Mouse (Mus musculus) liver, embryonic 16.5 days (tissue): ENCODE data around the gene Tshz3. TPM values are rescaled to one million over a fixed set of nuclear protein-coding genes. Genes with fewer than 3 reads are reported as not detected.

Experiments used
- ATAC-seq: fragments of 200-750 bp; cut with Nextera tagmentation; 2 replicates; pipeline ENCODE4 v1.8.0; 2017; ENCODE audit warnings: low read depth, mild to moderate bottlenecking, moderate number of reproducible peaks, moderate library complexity
- H3K27ac ChIP-seq: fragments of 300-500 bp; sonication (generic); 2 replicates; pipeline ENCODE4 v1.5.1; 2014; ENCODE audit warnings: mild to moderate bottlenecking, low read length
- H3K27me3 ChIP-seq: fragments of 300-500 bp; sonication (generic); 2 replicates; pipeline ENCODE4 v1.6.1; 2014; ENCODE audit warnings: low read depth, low read length, mixed read lengths; ENCODE audit not compliant: control insufficient read depth, insufficient read depth
- H3K36me3 ChIP-seq: fragments of 300-500 bp; sonication (generic); 2 replicates; pipeline ENCODE4 v1.6.1; 2014; ENCODE audit warnings: mild to moderate bottlenecking; ENCODE audit not compliant: control insufficient read depth, insufficient read depth
- H3K4me1 ChIP-seq: fragments of 300-500 bp; sonication (generic); 2 replicates; pipeline ENCODE4 v1.6.1; 2014; ENCODE audit warnings: low read depth, low read length, mixed read lengths; ENCODE audit not compliant: control insufficient read depth
- H3K4me2 ChIP-seq: fragments of 300-500 bp; sonication (generic); 2 replicates; pipeline ENCODE4 v1.6.1; 2014; ENCODE audit warnings: low read depth, low read length, mixed read lengths
- H3K4me3 ChIP-seq: fragments of 300-500 bp; sonication (generic); 2 replicates; pipeline ENCODE4 v1.5.1; 2014; ENCODE audit warnings: low read depth, mild to moderate bottlenecking, low read length
- H3K9ac ChIP-seq: fragments of 300-500 bp; sonication (generic); 2 replicates; pipeline ENCODE4 v1.6.1; 2014; ENCODE audit warnings: low read depth, low read length
- H3K9me3 ChIP-seq: fragments of 300-500 bp; sonication (generic); replicated peaks from 2 replicates; pipeline ENCODE4 v1.6.1; 2016; ENCODE audit warnings: low read length; ENCODE audit not compliant: control insufficient read depth
- WGBS: fragments of 180-500 bp; shearing (Covaris S2); extraction: QIAGEN DNeasy Blood & Tissue Kit; methylation state at CpG from one replicate; pipeline ENCODE4 v1.1.7; 2014; ENCODE audit not compliant: insufficient replicate concordance; 5-methylcytosine and 5-hydroxymethylcytosine counted together
- polyA plus RNA-seq: library from polyadenylated mRNA; unstranded; fragments of >200 nt; fragmentation: Nextera tagmentation; extraction: Ambion mirVana; gene quantifications from 2 replicates; pipeline ENCODE4 v1.2.1, GENCODE M21; 2015

Tshz3 gene
- polyA plus RNA-seq: 0.61 and 0.67 TPM in 2 replicates

DNA sequence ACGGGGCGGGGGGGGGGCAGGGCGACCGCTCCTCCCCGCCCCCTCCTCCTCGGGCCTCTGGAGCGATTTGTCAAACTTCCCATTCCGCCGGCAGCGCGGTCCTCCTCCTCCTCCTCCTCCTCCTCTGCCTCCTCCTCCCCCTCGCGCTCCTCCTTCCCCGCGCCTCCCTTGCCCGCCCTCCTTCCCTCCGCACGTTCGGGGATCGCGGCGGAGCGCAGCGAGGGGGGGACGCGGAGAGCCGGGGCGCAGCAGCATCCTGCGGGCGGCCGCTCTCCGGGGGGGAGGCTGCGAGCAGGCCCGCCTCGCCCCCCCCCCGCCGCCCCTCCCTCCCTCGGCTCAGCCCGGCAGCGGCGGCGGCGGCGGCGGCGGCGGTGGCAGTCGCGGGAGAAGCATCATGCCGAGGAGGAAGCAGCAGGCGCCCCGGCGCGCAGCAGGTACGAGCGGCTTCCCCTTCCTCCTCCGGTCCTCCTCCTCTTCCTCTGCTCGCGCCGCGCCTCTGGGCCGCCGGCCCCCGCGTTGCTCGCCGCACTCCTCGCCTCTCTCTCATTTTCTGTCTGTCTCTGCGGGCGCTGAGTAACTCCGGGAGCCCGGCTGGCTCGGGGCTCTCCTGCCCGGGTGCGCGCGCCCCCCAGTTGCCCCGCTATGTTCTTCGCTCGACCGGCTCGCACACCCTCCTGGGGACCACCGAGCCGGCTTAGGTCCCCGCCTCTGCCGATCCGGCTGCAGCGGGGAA lies at the start of gene Tshz3:
Gene Tshz3 (plus strand): TSS at position 263 of the 733 bp plus-strand sequence.
- Histone ChIP-seq H3K27me3 (peaks cover 72% of the 10 kb centered on the region), H3K4me3 (peak within 1 kb of the TSS; percentile 60), H3K27ac (no peak within 1 kb of the TSS), H3K4me1 (no peaks in the 10 kb centered on the region; the same call in 1 of the 2 replicates), H3K9me3 (no peaks in the 10 kb centered on the region), H3K4me2 (peak within 1 kb of the TSS; percentile 69), H3K36me3 (no peaks in the 10 kb centered on the region), H3K9ac (peak within 1 kb of the TSS; percentile 12; the same call in 1 of the 2 replicates)
- under 1% methylated on average over 32 of the region's 88 CpGs for WGBS
- no peak; the same call in 1 of the 2 replicates for ATAC-seq

- ATAC-seq: no peak
- Histone ChIP-seq H3K27me3 (no peaks in the 10 kb centered on the region), H3K9ac (no peak overlapping the region), H3K4me1 (no peaks in the 10 kb centered on the region), H3K4me3 (no peak overlapping the region), H3K27ac (no peak overlapping the region), H3K9me3 (no peaks in the 10 kb centered on the region), H3K4me2 (no peak overlapping the region), H3K36me3 (no peaks in the 10 kb centered on the region)
- 67% methylated on average over 4 of the region's 4 CpGs for WGBS
Measured at GRCm38 (mm10) chr7:36655931-36656330, 42.0 kb upstream of the Tshz3 start.

GRCm38 (mm10) chr7:36656401-36656800 lies 41.5 kb upstream of the Tshz3 start:
- H3K4me2 ChIP-seq: no peak overlapping the region
- ATAC-seq: no peak
- H3K27me3 ChIP-seq: no peaks in the 10 kb centered on the region
- H3K9ac ChIP-seq: no peak overlapping the region
- no peaks in the 10 kb centered on the region for H3K4me1 ChIP-seq
- no peaks in the 10 kb centered on the region for H3K36me3 ChIP-seq
- no peak overlapping the region for H3K27ac ChIP-seq
- H3K9me3 ChIP-seq: no peaks in the 10 kb centered on the region
- H3K4me3 ChIP-seq: no peak overlapping the region

GRCm38 (mm10) chr7:36658331-36658730 lies 39.6 kb upstream of the Tshz3 start:
- Histone ChIP-seq H3K4me3 (no peak overlapping the region), H3K36me3 (no peaks in the 10 kb centered on the region), H3K27me3 (no peaks in the 10 kb centered on the region), H3K27ac (no peak overlapping the region), H3K9me3 (no peaks in the 10 kb centered on the region), H3K4me2 (no peak overlapping the region), H3K9ac (no peak overlapping the region), H3K4me1 (no peaks in the 10 kb centered on the region)
- ATAC-seq: no peak
- 55% methylated on average over 5 of the region's 5 CpGs for WGBS

- H3K27ac ChIP-seq: no peak overlapping the region
- H3K27me3 ChIP-seq: no peaks in the 10 kb centered on the region
- WGBS: 54% methylated on average over 7 of the region's 7 CpGs
- H3K4me2 ChIP-seq: no peak overlapping the region
- no peaks in the 10 kb centered on the region for H3K9me3 ChIP-seq
- no peak for ATAC-seq
- H3K4me3 ChIP-seq: no peak overlapping the region
- no peaks in the 10 kb centered on the region for H3K4me1 ChIP-seq
- H3K36me3 ChIP-seq: no peaks in the 10 kb centered on the region
- H3K9ac ChIP-seq: no peak overlapping the region
Measured at GRCm38 (mm10) chr7:36659265-36659664, 38.7 kb upstream of the Tshz3 start.

GRCm38 (mm10) chr7:36660654-36661053 lies 37.3 kb upstream of the Tshz3 start:
- no peak for ATAC-seq
- Histone ChIP-seq H3K4me1 (no peaks in the 10 kb centered on the region), H3K36me3 (no peaks in the 10 kb centered on the region), H3K27me3 (no peaks in the 10 kb centered on the region), H3K27ac (no peak overlapping the region), H3K9ac (no peak overlapping the region), H3K9me3 (no peaks in the 10 kb centered on the region), H3K4me2 (no peak overlapping the region), H3K4me3 (no peak overlapping the region)
- 64% methylated on average over 9 of the region's 9 CpGs for WGBS

- no peak overlapping the region for H3K4me2 ChIP-seq
- H3K4me3 ChIP-seq: no peak overlapping the region
- H3K27ac ChIP-seq: no peak overlapping the region
- H3K9ac ChIP-seq: no peak overlapping the region
- WGBS: 67% methylated on average over 7 of the region's 7 CpGs
- H3K9me3 ChIP-seq: no peaks in the 10 kb centered on the region
- no peaks in the 10 kb centered on the region for H3K4me1 ChIP-seq
- H3K27me3 ChIP-seq: no peaks in the 10 kb centered on the region
- no peaks in the 10 kb centered on the region for H3K36me3 ChIP-seq
- ATAC-seq: no peak
Measured at GRCm38 (mm10) chr7:36663431-36663830, 34.5 kb upstream of the Tshz3 start.

GRCm38 (mm10) chr7:36667767-36668166 lies 30.2 kb upstream of the Tshz3 start:
- WGBS: 9% methylated on average over 5 of the region's 5 CpGs
- no peak for ATAC-seq

DNA sequence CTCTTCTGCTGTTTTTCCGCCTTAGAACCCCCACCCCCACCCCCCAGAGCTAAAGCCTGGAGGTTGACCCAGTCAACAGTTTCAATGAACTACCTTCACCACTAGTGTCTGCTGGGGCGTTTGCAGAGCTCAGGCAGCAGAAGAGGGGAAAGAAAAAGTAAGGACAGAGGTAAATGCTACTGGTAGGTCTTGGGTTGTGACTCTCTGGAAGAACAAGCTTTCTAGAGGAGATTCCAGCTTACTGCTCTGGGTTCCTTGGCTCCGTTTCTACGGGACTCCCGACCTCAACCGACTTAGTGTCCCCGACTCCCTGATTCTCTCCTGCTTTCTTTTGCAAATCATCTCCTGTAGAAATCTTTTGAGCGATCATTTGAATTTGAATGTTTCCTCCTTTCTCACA lies 19.9 kb upstream of the Tshz3 start:
- no peak overlapping the region for H3K4me3 ChIP-seq
- no peak overlapping the region for H3K27ac ChIP-seq
- no peak for ATAC-seq
- no peaks in the 10 kb centered on the region for H3K36me3 ChIP-seq
- no peaks in the 10 kb centered on the region for H3K9me3 ChIP-seq
- H3K9ac ChIP-seq: no peak overlapping the region
- H3K4me1 ChIP-seq: no peaks in the 10 kb centered on the region
- H3K27me3 ChIP-seq: peaks cover 21% of the 10 kb centered on the region
- no peak overlapping the region for H3K4me2 ChIP-seq
- 18% methylated on average over 8 of the region's 8 CpGs for WGBS

More at GRCm38 (mm10) chr7:36667767-36668166, 30.2 kb upstream of the Tshz3 start:
- no peak overlapping the region for H3K4me2 ChIP-seq
- no peak overlapping the region for H3K9ac ChIP-seq
- H3K36me3 ChIP-seq: no peaks in the 10 kb centered on the region
- H3K27me3 ChIP-seq: no peaks in the 10 kb centered on the region
- no peaks in the 10 kb centered on the region for H3K4me1 ChIP-seq
- H3K9me3 ChIP-seq: no peaks in the 10 kb centered on the region
- no peak overlapping the region for H3K4me3 ChIP-seq
- no peak overlapping the region for H3K27ac ChIP-seq
